Mouse (Mus musculus) hindbrain, embryonic 14.5 days (tissue): ENCODE data around the gene Vdac1. TPM values are rescaled to one million over a fixed set of nuclear protein-coding genes. Genes with fewer than 3 reads are reported as not detected.

Experiments used
- ATAC-seq: fragments of 200-750 bp; cut with Nextera tagmentation; 2 replicates; pipeline ENCODE4 v1.8.0; 2017; ENCODE audit warnings: moderate number of reproducible peaks, mild to moderate bottlenecking, moderate TSS enrichment, moderate library complexity; ENCODE audit not compliant: low FRiP score
- DNase-seq: peaks from one replicate; pipeline ENCODE4 v3.0.0-alpha.2; 2015; ENCODE audit warnings: low spot score
- H3K27ac ChIP-seq: fragments of 300-500 bp; sonication (generic); 2 replicates; pipeline ENCODE4 v1.5.1; 2014; ENCODE audit warnings: mild to moderate bottlenecking, moderate library complexity
- H3K27me3 ChIP-seq: fragments of 300-500 bp; sonication (generic); 2 replicates; pipeline ENCODE4 v1.6.1; 2014; ENCODE audit warnings: mild to moderate bottlenecking, low read length, mixed read lengths; ENCODE audit not compliant: control insufficient read depth, insufficient read depth
- H3K36me3 ChIP-seq: fragments of 300-500 bp; sonication (generic); replicated peaks from 2 replicates; pipeline ENCODE4 v1.6.1; 2014; ENCODE audit not compliant: control insufficient read depth, insufficient read depth
- H3K4me1 ChIP-seq: fragments of 300-500 bp; sonication (generic); replicated peaks from 2 replicates; pipeline ENCODE4 v1.6.1; 2014; ENCODE audit warnings: antibody characterized with exemption, low read length, mixed read lengths; ENCODE audit not compliant: control insufficient read depth, insufficient read depth
- H3K4me2 ChIP-seq: fragments of 300-500 bp; sonication (generic); replicated peaks from 2 replicates; pipeline ENCODE4 v1.6.1; 2014; ENCODE audit warnings: mild to moderate bottlenecking, moderate library complexity
- H3K4me3 ChIP-seq: fragments of 300-500 bp; sonication (generic); replicated peaks from 2 replicates; pipeline ENCODE4 v1.5.1; 2014; ENCODE audit warnings: mild to moderate bottlenecking, low read length
- H3K9ac ChIP-seq: fragments of 300-500 bp; sonication (generic); 2 replicates; pipeline ENCODE4 v1.6.1; 2014
- H3K9me3 ChIP-seq: fragments of 300-500 bp; sonication (generic); 2 replicates; pipeline ENCODE4 v1.6.1; 2016; ENCODE audit warnings: low read length; ENCODE audit not compliant: control insufficient read depth
- whole genome bisulfite sequencing: fragments of 180-500 bp; shearing (Covaris S2); extraction: QIAGEN DNeasy Blood & Tissue Kit; methylation state at CpG from one replicate; pipeline ENCODE4 v1.1.7; 2014; 5-methylcytosine and 5-hydroxymethylcytosine counted together
- polyA plus RNA-seq: library from polyadenylated mRNA; unstranded; fragments of >200 nt; fragmentation: Nextera tagmentation; extraction: Ambion mirVana; gene quantifications from 2 replicates; pipeline ENCODE4 v1.2.1, GENCODE M21; 2014

Vdac1 gene
- polyA plus RNA-seq, 1 experiment from 2014 or later: 295 TPM

- Histone ChIP-seq H3K27ac (no peak overlapping the region), H3K4me1 (peaks cover 4% of the 10 kb centered on the region; the same call in 1 of the 2 replicates), H3K4me2 (no peak overlapping the region), H3K9me3 (no peaks in the 10 kb centered on the region), H3K36me3 (no peaks in the 10 kb centered on the region), H3K27me3 (0 out of 2 replicates have a peak, but pooled peaks cover 4% of the 10 kb centered on the region), H3K9ac (no peak overlapping the region), H3K4me3 (no peak overlapping the region)
- WGBS: 32% methylated on average over 10 of the region's 10 CpGs
- no peak for DNase-seq
- no peak for ATAC-seq
Observed at GRCm38 (mm10) chr11:52437123-52437522, 76.5 kb downstream of the Vdac1 start.

Other genes starting within 250 kb of the Vdac1 start
- gene Olfr1373, start 215.3 kb upstream of the Vdac1 start, polyA plus RNA-seq: not detected in 2 replicates
- gene Olfr1371, start 146.9 kb upstream of the Vdac1 start, polyA plus RNA-seq: not detected in 2 replicates
- 1,059 and 1,060 TPM in 2 replicates for gene Skp1a, start 128.9 kb upstream of the Vdac1 start, polyA plus RNA-seq
- gene Tcf7, start 77.8 kb upstream of the Vdac1 start, polyA plus RNA-seq: 6.9 and 7.2 TPM in 2 replicates
- gene 9530068E07Rik, start 35.6 kb downstream of the Vdac1 start, polyA plus RNA-seq: 138 and 152 TPM in 2 replicates